Mouse (Mus musculus): ENCODE data around the gene Meis3.

Gene Meis3

DNA sequence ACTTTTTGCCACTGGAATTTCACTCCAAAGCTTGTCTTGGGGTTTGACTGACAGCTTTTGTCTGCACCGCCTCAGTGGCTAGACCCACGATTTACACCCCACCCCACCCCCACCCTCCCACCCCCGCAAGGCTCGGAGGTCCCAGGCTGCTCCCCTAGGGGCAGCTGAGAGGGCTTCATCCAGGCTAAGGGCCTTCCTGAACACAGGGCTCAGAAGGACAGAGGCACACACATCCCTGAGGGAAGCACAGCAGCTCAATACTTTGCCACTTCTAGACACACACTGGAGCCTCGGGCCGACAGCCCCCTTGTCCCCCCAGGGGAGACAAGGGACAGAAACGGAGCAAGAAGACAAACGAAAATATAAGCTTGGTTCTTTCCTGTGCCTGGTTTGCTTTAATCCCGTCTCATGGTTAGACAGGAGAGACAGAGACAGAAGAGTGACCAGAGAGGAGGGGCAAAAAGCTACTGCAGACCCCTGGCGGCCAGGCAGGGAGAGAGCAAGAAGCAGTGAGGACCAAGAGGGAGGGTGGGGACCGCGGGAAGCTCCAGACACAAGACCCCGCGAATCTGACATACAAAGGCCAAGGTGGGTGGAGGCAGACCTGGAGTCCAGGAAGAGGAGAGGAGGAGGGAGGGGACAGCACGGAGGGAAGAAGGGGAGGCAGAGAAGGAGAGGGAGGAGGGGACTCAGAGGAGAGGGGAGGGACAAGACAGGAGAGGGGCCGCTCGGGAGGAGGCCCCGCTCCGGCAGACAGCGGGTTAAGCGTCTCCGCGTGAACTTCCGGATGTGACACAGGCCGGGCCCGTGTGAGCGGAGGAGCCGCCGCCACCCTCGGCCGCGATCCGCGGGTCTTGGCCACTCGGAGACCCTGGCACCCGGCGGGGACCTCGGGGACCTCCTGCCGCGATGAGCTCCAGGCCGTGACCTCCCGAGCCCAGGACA is at the start of gene Meis3:
Gene Meis3, plus strand, starts transcription at position 494 of the 945 bp plus-strand sequence.
- DNase-seq: peak; percentile 73 to 74

DNA sequence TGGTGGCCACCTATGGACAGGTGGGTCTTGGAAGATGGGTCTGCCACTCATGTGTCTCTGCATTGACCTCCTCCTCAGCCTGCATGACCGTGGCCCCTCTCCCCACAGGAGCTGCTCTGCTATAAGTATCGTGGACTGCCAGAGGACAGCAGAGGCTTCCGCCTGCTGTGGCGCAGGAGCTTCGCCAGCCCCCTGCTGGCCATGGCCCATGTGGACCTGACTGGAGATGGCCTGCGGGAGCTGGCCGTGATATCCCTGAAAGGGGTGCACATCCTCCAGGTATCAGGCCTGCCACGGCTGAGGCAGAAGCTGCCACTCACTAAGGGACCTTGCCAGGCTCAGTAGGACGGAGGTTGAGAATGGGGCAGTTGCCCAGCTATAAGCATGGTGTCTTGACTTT is 49.1 kb upstream of the Meis3 start:
- DNase-seq: peak in 1 of 2 experiments; percentile 24

DNA sequence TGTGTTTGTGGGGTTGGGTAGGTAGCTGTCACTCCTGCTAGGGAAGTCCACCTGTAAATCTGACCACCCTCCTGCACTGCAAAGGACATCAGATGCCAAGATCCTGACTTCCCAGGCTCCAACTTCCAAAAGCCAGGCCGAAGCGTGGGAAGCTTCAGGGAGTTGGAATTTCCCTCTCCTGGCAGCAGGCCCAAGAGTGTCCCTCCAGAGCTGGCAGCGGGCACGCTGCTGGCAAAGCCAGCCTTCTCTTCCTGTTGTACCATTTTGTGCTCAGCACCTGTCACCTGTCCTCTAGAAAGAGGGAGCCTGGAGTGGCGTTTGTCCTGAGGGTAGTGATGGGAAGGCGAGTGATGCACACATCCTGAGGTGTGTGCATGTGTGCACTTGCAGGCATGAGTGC is 46.5 kb upstream of the Meis3 start:
- peak; percentile 95 to 96 for DNase-seq

DNA sequence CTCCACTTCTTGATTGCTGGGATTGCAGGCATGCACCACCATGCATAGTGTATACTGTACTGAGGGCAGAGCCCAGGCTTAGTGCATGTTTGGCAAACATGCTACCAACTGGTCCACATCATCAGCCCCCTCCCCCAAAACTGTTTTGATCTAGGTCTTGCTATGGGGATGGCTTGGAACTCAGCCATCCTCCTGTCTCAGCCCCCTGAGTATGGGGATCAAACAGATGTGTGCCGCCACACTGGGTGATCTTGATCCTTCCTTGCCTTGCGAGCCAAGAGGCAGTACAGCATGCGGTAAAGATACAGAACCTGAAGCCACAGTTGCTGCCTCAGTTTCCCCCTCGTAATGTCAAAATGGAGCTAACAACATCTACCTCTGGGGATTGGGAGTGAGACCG is 46.0 kb upstream of the Meis3 start:
- peak in 1 of 2 experiments; percentile 47 for DNase-seq

DNA sequence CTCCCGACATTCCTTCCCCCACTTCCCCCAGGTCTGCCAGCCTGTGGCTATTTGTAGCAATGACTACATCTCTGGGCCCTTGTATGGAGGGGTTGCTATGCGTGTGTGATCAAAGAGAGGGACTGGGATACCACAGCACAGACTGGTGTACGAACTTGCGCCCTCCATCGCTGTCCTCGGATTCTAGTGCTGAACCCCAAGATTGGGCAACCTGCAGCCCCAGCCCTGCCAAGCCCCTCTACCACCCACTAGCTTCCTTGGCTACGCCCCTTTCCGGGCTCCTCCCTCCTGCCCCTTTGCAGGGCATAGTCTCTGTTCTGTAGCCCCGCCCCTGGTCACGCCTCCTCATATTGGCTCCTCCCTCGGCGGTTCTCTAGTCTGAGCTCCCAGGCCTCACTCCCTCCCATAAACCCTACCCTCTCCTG is 45.5 kb upstream of the Meis3 start, which contains the start of gene Slc8a2:
Gene Slc8a2, plus strand, starts transcription at position 406 of the 425 bp plus-strand sequence.
- DNase-seq: peak; percentile 96

DNA sequence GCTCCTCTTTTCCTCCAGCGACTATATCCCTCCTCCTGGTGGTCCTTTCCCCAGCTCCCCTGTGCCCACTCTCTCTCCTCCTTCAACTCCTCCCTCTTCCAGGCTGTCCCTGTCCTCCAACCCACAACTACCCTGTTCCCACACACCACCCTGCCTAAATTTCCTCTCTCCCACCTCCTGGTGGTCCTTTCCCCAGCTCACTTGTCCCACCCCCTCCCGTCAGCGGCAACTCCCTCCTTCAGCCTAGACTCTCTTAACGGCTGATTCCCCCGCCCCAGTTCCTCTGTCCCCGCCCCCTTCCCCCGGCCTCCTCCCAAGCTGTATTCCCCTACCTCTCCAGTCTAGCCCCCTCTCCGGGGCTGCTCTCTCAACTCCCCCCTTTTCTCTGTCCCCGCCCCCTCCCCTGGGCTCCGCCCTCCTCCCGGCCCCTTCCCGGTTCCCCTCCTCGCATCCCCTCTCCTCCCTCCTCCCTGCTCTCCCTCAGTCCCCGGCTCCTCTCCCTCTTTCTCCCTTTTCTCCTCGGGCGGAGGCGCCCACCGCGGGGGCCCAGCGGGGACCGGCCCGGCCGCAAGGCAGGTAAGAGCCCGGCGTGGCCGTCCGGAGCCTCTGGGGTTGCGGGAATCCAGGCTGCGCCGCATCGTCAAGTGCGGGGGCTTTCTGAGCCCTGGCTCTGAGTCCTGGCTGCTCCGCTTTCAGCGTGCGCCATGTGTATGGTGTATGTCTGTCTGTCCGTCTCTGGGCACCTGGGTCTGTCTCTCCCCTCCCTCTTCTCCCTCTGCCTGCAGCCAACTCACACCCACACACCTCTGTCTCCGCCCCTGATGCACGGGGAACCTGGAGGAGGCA is 44.8 kb upstream of the Meis3 start:
- DNase-seq: peak; percentile 86 to 87

DNA sequence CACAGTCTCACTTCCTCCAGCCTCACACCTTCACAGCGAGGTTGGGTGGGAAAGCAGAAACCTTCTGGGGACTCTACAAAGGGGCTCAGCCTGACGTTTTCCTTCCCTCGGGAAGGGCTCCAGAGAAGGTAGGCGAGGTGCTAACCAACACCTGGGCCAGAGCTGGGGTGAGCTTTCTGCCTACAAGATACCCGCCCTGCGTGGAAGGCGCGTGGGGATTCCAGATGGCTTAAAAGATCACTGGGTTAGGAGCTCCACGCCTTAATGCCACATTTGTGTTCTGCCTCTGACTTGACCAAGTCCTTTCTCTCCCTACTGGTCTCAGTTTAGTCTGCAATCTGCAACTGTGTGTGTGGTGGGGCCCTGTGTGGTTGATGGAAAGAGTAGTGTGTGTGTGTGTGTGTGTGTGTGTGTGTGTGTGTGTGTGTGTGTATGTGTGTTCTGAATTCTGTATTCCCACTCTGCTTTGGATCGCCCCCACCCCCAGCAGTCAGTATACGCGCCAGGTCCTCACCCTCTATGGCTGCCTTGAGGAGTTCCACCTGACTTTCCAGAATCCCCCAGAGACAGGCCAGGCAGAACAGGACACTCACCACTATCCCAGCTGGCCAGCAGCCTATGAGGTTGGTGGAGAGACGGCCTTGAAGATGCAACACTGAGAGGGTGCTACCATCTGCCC is 43.8 kb upstream of the Meis3 start:
- DNase-seq: peak; percentile 58 to 62

DNA sequence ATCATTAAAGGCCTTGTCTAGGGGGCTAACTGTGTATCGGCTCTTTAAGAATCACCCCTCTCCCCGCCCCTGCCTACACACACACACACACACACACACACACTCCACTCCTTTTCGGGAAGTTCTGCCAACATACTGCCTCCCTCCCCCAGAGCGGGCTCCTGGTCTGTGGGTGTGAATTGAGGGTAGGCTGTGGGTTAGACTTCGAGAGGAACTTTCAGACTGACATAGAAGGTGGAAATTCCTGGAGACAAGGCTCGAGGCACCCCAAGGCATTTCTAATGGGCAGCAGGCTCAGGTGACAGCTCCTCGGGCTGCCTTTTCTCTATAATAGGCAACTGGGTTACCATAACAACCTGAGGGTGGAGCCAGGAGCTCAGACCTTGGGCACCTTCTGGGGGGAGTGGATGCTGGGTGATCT is 42.7 kb upstream of the Meis3 start:
- DNase-seq: peak; percentile 58 to 69

DNA sequence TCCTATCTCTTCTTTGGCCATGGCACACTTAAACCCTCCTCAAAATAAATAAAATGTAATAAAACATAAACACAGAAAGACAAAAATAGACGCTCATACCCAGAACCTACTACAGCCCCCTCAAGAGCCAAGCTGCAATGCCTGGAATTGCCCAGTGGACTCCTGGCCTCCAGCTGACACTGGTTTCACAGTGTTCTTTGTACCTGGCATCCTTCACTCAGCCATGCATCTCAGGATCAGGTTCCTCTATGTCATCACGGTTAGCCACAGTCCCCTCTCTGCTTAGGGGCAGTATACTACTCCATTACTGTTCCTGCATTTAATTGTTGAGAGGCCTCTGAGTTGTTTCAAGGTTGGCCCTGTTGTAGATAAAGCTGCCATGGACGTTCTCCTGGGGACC is 42.0 kb upstream of the Meis3 start:
- peak in 1 of 2 experiments; percentile 27 for DNase-seq

DNA sequence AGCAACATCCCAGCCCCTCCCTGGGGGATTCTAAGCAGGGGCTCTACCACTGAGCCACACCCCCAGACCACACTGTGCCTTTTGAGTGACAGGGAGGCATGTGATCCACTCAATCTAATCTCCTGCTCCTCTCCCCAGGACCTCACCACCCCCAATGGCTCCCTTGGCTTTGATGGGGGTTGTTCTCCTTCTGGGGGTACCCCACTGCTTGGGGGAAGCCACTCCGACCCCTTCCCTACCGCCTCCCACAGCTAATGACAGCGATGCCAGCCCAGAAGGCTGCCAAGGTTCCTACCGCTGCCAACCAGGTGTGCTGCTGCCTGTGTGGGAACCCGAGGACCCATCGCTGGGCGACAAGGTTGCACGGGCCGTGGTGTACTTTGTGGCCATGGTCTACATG is 41.2 kb upstream of the Meis3 start:
- peak in 1 of 2 experiments; percentile 30 for DNase-seq

DNA sequence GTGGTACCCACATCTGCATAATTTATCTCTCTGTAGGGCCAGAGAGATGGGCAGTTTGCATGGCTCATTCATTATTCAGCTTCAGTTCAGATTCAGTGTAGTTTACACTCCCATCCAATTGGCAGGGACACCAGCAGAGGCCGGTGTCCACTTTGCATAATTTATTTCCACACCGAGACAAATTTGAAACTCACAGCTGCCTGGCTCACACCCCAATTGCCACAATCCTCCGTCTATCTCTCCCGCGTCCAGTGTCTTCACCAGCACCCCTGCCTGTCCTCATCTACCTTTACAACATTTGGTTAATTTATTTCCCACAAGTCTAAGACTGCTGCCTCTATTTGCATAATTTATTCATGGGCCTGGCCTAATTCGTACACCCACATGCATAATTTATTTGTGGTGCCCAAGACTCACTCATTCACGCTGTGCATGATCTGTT is 39.9 kb upstream of the Meis3 start:
- peak in 1 of 2 experiments; percentile 39 for DNase-seq

DNA sequence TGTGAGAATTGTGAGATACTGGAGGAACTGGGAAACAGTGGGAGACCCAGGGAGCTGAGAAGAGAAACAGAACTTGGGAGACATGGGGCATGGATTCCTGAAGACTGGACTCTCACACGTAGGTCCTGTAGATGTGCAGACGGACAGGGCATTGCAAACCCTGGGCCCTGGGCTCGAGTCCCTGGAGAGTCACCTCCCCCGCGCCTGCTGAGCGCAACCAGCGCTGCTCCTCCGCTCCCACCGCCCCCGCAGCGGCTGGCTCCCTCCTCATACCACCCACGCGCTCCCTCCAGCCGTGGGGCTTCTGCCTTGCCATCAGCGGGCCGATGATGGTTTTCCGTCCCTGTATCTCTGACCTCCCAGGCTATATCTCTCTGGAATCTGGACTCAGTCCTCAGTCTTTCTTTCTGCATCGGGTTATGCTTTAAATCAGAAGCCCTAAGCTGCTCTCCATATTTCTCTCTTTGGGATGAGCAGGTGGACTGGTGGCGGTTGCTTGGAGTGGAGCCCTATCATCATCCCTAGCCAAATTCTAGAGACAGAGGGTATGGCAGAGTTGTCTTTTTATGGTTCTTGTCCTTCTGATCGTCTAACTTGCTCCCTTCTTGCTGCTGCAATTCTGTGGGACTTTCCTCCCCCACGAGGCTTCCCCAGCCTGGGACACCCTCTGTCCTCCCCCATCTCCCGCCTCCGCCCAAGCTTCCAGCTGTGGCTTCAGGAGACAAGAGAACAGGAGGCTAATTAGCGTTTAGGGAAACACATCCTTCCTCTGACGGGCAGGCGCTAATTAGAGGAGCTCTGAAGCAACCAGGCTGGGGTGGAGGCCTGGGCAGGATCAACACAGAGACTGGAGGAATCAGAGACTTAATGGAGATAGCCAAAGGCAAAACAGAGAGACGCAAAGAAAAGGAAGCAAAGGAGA is 28.1 kb upstream of the Meis3 start:
- DNase-seq: peak; percentile 65 to 72

DNA sequence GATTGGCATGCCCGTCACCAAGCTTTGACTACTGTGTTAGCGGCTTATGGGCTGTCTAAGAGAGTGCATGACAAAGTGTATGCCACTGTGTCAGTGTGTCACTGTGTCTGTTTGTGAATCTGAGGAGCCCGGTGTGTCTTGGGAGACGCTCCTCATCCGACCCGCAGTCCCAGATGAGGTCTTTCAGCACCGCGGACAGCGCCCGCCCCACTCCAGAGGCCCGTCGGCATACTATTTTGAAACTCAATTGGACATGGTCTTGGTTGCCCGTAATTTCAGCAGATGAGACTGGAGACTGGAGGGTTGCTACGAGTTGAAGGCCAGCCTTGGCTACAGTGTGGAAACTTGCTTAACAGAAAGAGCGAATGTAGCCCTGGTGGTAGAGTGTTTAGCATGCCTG is 27.2 kb upstream of the Meis3 start:
- DNase-seq: peak in 1 of 2 experiments; percentile 41

DNA sequence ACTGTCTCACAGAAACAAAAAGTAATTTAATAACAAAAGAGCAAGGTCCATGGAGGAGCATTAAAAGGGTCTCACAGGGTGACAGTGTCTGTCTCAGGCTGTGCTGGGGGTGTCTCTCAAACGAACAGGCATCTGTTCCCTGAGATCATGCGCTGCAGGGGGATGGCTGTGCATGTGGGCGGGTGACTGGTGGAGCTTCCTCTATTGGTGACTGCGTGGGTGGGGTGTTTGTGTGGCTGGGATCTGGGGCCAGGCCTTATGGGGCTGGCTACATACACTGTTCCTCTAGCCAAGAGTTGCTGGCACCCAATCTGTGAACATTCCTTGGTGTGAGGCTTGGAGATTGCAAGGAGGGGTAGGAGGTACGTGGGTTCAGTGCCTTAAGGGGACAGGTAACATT is 25.6 kb upstream of the Meis3 start:
- peak; percentile 90 to 93 for DNase-seq

DNA sequence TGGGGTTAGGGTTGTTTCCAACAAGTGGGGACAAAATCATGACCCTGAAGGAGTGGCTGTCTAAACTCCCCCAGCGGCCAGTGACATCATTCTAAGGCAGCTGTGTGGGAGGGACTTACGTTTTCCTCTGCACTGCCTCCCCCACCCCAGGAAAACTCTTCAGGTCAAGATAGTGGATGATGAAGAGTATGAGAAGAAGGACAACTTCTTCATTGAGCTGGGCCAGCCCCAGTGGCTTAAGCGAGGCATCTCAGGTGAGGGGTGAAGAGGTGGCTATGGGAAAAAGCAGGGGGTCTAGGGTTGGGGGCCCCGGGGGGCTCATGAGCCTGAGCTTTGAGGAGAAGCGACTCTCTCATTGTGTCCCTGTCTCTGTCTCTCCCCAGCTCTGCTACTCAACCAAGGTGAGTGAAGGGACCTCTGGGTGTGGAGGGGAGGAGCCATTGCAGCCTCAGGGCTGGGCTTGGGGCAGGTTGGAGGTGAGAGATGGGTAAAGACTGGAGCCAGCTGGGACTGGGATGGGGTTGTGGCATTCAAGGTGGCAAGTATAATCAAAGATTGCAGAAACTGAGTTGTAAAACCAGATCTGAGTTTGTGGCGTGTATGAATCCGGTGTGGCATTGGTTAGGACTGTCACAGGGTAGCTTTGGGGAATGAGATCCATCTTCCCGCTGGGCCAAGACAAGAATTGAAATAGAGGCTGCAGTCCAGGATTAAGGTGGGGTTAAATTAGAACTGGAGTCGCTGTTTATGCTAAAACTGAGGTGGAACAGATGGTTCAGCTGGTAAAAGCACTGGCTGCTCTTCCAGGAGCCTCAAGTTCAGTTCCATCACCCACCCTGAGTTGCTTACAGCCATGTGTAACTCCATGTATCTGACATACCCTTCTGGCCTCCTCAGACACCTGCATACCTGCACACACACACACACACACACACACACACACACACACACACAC is 24.4 kb upstream of the Meis3 start:
- no peak for DNase-seq

DNA sequence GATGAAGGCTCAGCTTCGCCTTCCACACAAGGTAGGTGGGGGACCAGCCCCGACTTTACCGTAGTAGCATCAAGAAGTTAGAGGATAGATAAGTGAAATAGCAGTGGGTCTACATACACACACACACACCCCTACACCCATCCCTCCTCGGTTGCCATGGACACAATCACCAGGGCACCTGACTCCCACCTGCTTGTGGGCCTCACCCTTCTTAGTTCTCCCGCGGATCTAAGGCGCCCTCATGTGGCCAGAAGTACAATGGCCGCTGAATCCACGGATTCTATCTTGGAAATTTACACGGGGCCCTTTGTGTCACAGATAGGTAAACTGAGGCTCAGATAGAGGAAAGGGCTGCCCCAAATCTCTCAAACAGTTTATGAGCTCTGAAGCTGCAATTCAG is 21.4 kb upstream of the Meis3 start:
- peak; percentile 87 to 88 for DNase-seq

DNA sequence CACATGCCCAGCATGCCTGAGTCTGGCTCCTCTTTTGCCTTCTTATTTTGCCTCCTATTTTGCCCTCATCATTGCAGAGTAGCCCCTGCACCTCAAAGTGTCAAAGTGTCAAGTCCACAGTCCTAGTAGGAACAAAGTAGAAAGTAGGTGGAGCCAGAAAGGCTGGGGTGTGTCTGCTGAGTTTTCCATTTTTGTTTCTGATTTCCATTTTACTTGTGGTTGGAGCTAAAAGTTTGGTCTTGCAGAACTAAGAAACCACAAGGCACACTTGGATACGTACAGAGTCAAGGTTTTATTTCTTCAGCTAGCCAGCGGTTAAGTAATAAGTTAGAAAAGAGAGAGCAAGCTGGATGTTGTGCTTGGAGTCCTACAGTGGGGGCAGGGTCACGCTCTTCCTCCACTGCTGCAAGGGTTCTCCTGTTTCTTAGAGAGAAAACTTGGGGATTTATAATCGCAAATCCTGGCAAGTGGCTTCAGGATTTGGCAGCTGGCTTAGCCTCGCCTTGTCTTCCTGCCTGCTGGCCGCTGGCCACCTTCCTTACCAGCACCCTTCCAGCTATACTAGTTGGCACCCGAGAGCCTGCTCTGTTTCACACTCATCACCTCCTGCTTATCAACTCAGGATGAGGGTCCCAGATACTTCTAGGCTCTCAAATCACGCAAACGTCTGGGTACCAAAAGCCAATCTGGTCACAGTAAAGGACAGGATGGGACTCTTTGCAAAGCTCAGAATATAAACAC is 19.6 kb upstream of the Meis3 start:
- DNase-seq: peak; percentile 76

DNA sequence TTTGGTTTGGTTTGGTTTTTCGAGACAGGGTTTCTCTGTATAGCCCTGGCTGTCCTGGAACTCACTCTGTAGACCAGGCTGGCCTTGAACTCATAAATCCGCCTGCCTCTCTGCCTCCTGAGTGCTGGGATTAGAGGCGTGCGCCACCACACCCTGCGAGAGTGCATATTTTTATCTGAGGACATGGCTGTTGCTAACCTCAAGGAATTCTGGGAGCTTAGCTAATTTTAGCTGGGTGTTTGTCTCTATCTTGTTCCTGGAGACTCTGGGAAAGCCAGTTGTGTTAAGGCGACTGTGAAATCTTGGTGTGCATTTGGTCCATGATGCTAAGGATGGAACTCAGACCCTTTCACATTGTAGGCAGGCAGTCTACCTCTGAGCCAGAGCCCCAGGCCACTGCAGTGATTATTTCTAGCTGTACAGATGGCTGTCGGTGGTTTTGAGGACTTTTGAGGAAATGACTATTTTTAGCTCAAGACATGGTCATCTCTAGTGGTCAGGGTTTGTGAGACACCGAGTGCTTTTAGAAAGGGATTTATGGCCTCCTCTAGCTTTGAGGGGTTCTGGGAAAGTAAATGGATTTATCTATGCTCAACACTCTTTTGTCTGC is 18.7 kb upstream of the Meis3 start:
- DNase-seq: peak in 1 of 2 experiments; percentile 50

DNA sequence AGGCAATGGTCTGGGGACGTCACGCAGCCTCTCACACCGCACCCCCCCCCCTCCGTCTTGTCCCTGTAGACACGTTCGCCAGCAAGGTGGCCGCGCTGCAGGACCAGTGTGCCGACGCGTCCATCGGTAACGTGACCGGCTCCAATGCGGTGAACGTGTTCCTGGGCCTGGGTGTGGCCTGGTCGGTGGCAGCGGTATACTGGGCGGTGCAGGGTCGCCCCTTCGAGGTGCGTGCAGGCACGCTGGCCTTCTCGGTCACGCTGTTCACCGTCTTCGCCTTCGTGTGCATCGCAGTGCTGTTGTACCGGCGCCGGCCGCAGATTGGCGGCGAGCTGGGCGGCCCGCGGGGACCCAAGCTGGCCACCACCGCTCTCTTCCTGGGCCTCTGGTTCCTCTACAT is 16.2 kb upstream of the Meis3 start:
- peak; percentile 51 to 61 for DNase-seq
